Mouse (Mus musculus): ENCODE results near the gene Sh3rf1. TPM values are rescaled to one million over a fixed set of nuclear protein-coding genes. Genes with fewer than 3 reads are reported as not detected.
A peak's percentile ranks its signal among the peaks of the same experiment; 100 is the strongest.

The Sh3rf1 gene
- polyA plus RNA-seq, 1 experiment from 2014 or later = 6.4 TPM

- H3K9me3 ChIP-seq (replicated peaks; ENCODE audit: control insufficient read depth, low read length) = no peaks in the 10 kb centered on the region
- WGBS (ENCODE audit: insufficient replicate concordance) = 65% methylated on average over 5 of the region's 5 CpGs
- no peaks in the 10 kb centered on the region for H3K27me3 ChIP-seq (ENCODE audit: control insufficient read depth, insufficient read depth, low read length)
Observed at GRCm38 (mm10) chr8:61215081-61215819, 8.4 kb upstream of the Sh3rf1 start.

GRCm38 (mm10) chr8:61217017-61217416 lies 6.7 kb upstream of the Sh3rf1 start:
- Histone ChIP-seq H3K27ac (ENCODE audit: low read depth, low read length) (no peak overlapping the region), H3K9me3 (replicated peaks; ENCODE audit: control insufficient read depth, low read length) (no peaks in the 10 kb centered on the region), H3K27me3 (ENCODE audit: control insufficient read depth, insufficient read depth, low read length) (no peaks in the 10 kb centered on the region), H3K4me2 (no peak overlapping the region), H3K9ac (ENCODE audit: low read depth, low read length) (no peak overlapping the region), H3K4me1 (ENCODE audit: control insufficient read depth, insufficient read depth, low read length) (peaks cover 7% of the 10 kb centered on the region; the same call in 1 of the 2 replicates), H3K36me3 (ENCODE audit: control insufficient read depth, insufficient read depth, low read length) (no peaks in the 10 kb centered on the region), H3K4me3 (ENCODE audit: low read depth, low read length) (no peak overlapping the region)
- WGBS (ENCODE audit: insufficient replicate concordance) = 44% methylated on average over 3 of the region's 3 CpGs
- ATAC-seq (replicated peaks; ENCODE audit: insufficient number of reproducible peaks, low FRiP score, low TSS enrichment) = 0 out of 2 replicates have a peak, but pooled peaks have one; percentile 39

More at GRCm38 (mm10) chr8:61215081-61215819, 8.4 kb upstream of the Sh3rf1 start:
- Histone ChIP-seq H3K36me3 (ENCODE audit: control insufficient read depth, insufficient read depth, low read length) (no peaks in the 10 kb centered on the region), H3K9ac (ENCODE audit: low read depth, low read length) (no peak overlapping the region), H3K27ac (ENCODE audit: low read depth, low read length) (no peak overlapping the region), H3K4me3 (ENCODE audit: low read depth, low read length) (no peak overlapping the region), H3K4me1 (ENCODE audit: control insufficient read depth, insufficient read depth, low read length) (peaks cover 7% of the 10 kb centered on the region; the same call in 1 of the 2 replicates), H3K4me2 (no peak overlapping the region)
- no peak for ATAC-seq (replicated peaks; ENCODE audit: insufficient number of reproducible peaks, low FRiP score, low TSS enrichment)

- Histone ChIP-seq H3K27me3 (ENCODE audit: control insufficient read depth, insufficient read depth, low read length) (peaks cover 3% of the 10 kb centered on the region; the same call in 1 of the 2 replicates), H3K36me3 (ENCODE audit: control insufficient read depth, insufficient read depth, low read length) (no peaks in the 10 kb centered on the region), H3K27ac (ENCODE audit: low read depth, low read length) (no peak overlapping the region), H3K9ac (ENCODE audit: low read depth, low read length) (no peak overlapping the region), H3K4me2 (no peak overlapping the region), H3K4me3 (ENCODE audit: low read depth, low read length) (no peak overlapping the region), H3K9me3 (replicated peaks; ENCODE audit: control insufficient read depth, low read length) (no peaks in the 10 kb centered on the region), H3K4me1 (ENCODE audit: control insufficient read depth, insufficient read depth, low read length) (peaks cover 7% of the 10 kb centered on the region; the same call in 1 of the 2 replicates)
- ATAC-seq (replicated peaks; ENCODE audit: insufficient number of reproducible peaks, low FRiP score, low TSS enrichment) = no peak
- WGBS (ENCODE audit: insufficient replicate concordance) = 56% methylated on average over 8 of the region's 8 CpGs
Observed at GRCm38 (mm10) chr8:61217426-61217825, 6.2 kb upstream of the Sh3rf1 start.

- Histone ChIP-seq H3K4me3 (ENCODE audit: low read depth, low read length) (no peak overlapping the region), H3K4me1 (ENCODE audit: control insufficient read depth, insufficient read depth, low read length) (peaks cover 7% of the 10 kb centered on the region; the same call in 1 of the 2 replicates), H3K36me3 (ENCODE audit: control insufficient read depth, insufficient read depth, low read length) (no peaks in the 10 kb centered on the region), H3K4me2 (no peak overlapping the region), H3K27ac (ENCODE audit: low read depth, low read length) (no peak overlapping the region), H3K27me3 (ENCODE audit: control insufficient read depth, insufficient read depth, low read length) (peaks cover 3% of the 10 kb centered on the region; the same call in 1 of the 2 replicates), H3K9ac (ENCODE audit: low read depth, low read length) (no peak overlapping the region), H3K9me3 (replicated peaks; ENCODE audit: control insufficient read depth, low read length) (no peaks in the 10 kb centered on the region)
- WGBS (ENCODE audit: insufficient replicate concordance) = 88% methylated on average over 2 of the region's 2 CpGs
- ATAC-seq (replicated peaks; ENCODE audit: insufficient number of reproducible peaks, low FRiP score, low TSS enrichment) = no peak
Observed at GRCm38 (mm10) chr8:61218439-61218838, 5.2 kb upstream of the Sh3rf1 start.

GRCm38 (mm10) chr8:61223283-61223682 lies 389 bp upstream of the Sh3rf1 start:
- no peak for ATAC-seq (replicated peaks; ENCODE audit: insufficient number of reproducible peaks, low FRiP score, low TSS enrichment)
- H3K27ac ChIP-seq (ENCODE audit: low read depth, low read length) = no peak overlapping the region; the same call in 1 of the 2 replicates
- peak overlapping the region; percentile 59 for H3K4me3 ChIP-seq (ENCODE audit: low read depth, low read length)
- H3K9me3 ChIP-seq (replicated peaks; ENCODE audit: control insufficient read depth, low read length) = no peaks in the 10 kb centered on the region
- WGBS (ENCODE audit: insufficient replicate concordance) = 14% methylated on average over 5 of the region's 5 CpGs
- peaks cover 3% of the 10 kb centered on the region; the same call in 1 of the 2 replicates for H3K27me3 ChIP-seq (ENCODE audit: control insufficient read depth, insufficient read depth, low read length)
- H3K4me2 ChIP-seq = peak overlapping the region; percentile 91
- peak overlapping the region; percentile 86 for H3K9ac ChIP-seq (ENCODE audit: low read depth, low read length)
- peaks cover 9% of the 10 kb centered on the region for H3K4me1 ChIP-seq (ENCODE audit: control insufficient read depth, insufficient read depth, low read length)
- H3K36me3 ChIP-seq (ENCODE audit: control insufficient read depth, insufficient read depth, low read length) = no peaks in the 10 kb centered on the region

- Histone ChIP-seq H3K9ac (ENCODE audit: low read depth, low read length) (peak overlapping the region; percentile 86), H3K36me3 (ENCODE audit: control insufficient read depth, insufficient read depth, low read length) (no peaks in the 10 kb centered on the region), H3K9me3 (replicated peaks; ENCODE audit: control insufficient read depth, low read length) (no peaks in the 10 kb centered on the region), H3K4me1 (ENCODE audit: control insufficient read depth, insufficient read depth, low read length) (peaks cover 17% of the 10 kb centered on the region), H3K4me2 (peak overlapping the region; percentile 91), H3K27ac (ENCODE audit: low read depth, low read length) (peak overlapping the region; percentile 42), H3K4me3 (ENCODE audit: low read depth, low read length) (peak overlapping the region; percentile 59), H3K27me3 (ENCODE audit: control insufficient read depth, insufficient read depth, low read length) (peaks cover 3% of the 10 kb centered on the region; the same call in 1 of the 2 replicates)
- under 1% methylated on average over 41 of the region's 41 CpGs for WGBS (ENCODE audit: insufficient replicate concordance)
- peak; percentile 63 for ATAC-seq (replicated peaks; ENCODE audit: insufficient number of reproducible peaks, low FRiP score, low TSS enrichment)
Observed at GRCm38 (mm10) chr8:61224380-61225092, 864 bp downstream of the Sh3rf1 start.

- Histone ChIP-seq H3K4me3 (ENCODE audit: low read depth, low read length) (peak overlapping the region; percentile 59), H3K9ac (ENCODE audit: low read depth, low read length) (peak overlapping the region; percentile 22; the same call in 1 of the 2 replicates), H3K27ac (ENCODE audit: low read depth, low read length) (no peak overlapping the region), H3K27me3 (ENCODE audit: control insufficient read depth, insufficient read depth, low read length) (peaks cover 3% of the 10 kb centered on the region; the same call in 1 of the 2 replicates), H3K4me1 (ENCODE audit: control insufficient read depth, insufficient read depth, low read length) (peaks cover 18% of the 10 kb centered on the region), H3K9me3 (replicated peaks; ENCODE audit: control insufficient read depth, low read length) (no peaks in the 10 kb centered on the region), H3K4me2 (peak overlapping the region; percentile 91), H3K36me3 (ENCODE audit: control insufficient read depth, insufficient read depth, low read length) (no peaks in the 10 kb centered on the region)
- ATAC-seq (replicated peaks; ENCODE audit: insufficient number of reproducible peaks, low FRiP score, low TSS enrichment) = no peak
- WGBS (ENCODE audit: insufficient replicate concordance) = 52% methylated on average over 20 of the region's 20 CpGs
Observed at GRCm38 (mm10) chr8:61225581-61226395, 2.1 kb downstream of the Sh3rf1 start.

- Histone ChIP-seq H3K4me2 (peak overlapping the region; percentile 4; the same call in 1 of the 2 replicates), H3K9me3 (replicated peaks; ENCODE audit: control insufficient read depth, low read length) (no peaks in the 10 kb centered on the region), H3K9ac (ENCODE audit: low read depth, low read length) (no peak overlapping the region), H3K27ac (ENCODE audit: low read depth, low read length) (no peak overlapping the region), H3K27me3 (ENCODE audit: control insufficient read depth, insufficient read depth, low read length) (peaks cover 3% of the 10 kb centered on the region; the same call in 1 of the 2 replicates), H3K36me3 (ENCODE audit: control insufficient read depth, insufficient read depth, low read length) (no peaks in the 10 kb centered on the region), H3K4me3 (ENCODE audit: low read depth, low read length) (no peak overlapping the region), H3K4me1 (ENCODE audit: control insufficient read depth, insufficient read depth, low read length) (peaks cover 18% of the 10 kb centered on the region)
- ATAC-seq (replicated peaks; ENCODE audit: insufficient number of reproducible peaks, low FRiP score, low TSS enrichment) = no peak
- WGBS (ENCODE audit: insufficient replicate concordance) = 79% methylated on average over 5 of the region's 5 CpGs
Observed at GRCm38 (mm10) chr8:61226632-61227031, 3.0 kb downstream of the Sh3rf1 start.

All from heart, embryonic 11.5 days (tissue).